Mouse (Mus musculus) limb, embryonic 15.5 days (tissue): Measurements from ENCODE around the gene Cadm4. TPM values are rescaled to one million over a fixed set of nuclear protein-coding genes. Genes with fewer than 3 reads are reported as not detected.

Source experiments
- polyA plus RNA-seq: library from polyadenylated mRNA; unstranded; fragments of >200 nt; fragmentation: Nextera tagmentation; extraction: Ambion mirVana; gene quantifications from 2 replicates; pipeline ENCODE4 v1.2.1, GENCODE M21; 2015

The Cadm4 gene
- polyA plus RNA-seq, 1 experiment from 2014 or later = 6.3 TPM

Other genes starting within 250 kb of the Cadm4 start
- 4.7 and 5.1 TPM in 2 replicates for gene Zfp109, start 244.5 kb upstream of the Cadm4 start, polyA plus RNA-seq
- 5.5 and 6.1 TPM in 2 replicates for gene Zfp108, start 227.2 kb upstream of the Cadm4 start, polyA plus RNA-seq
- gene Zfp93, start 211.6 kb upstream of the Cadm4 start, polyA plus RNA-seq = 9.1 and 10.2 TPM in 2 replicates
- gene Zfp61, start 180.8 kb upstream of the Cadm4 start, polyA plus RNA-seq = 39.6 and 49.2 TPM in 2 replicates
- 12.2 and 12.8 TPM in 2 replicates for gene Zfp94, start 165.4 kb upstream of the Cadm4 start, polyA plus RNA-seq
- not detected in 2 replicates for gene Tescl, start 148.1 kb upstream of the Cadm4 start, polyA plus RNA-seq
- gene Lypd5, start 132.8 kb upstream of the Cadm4 start, polyA plus RNA-seq = 55.8 and 59.7 TPM in 2 replicates
- gene Kcnn4, start 111.8 kb upstream of the Cadm4 start, polyA plus RNA-seq = 3.0 and 3.4 TPM in 2 replicates
- gene Smg9, start 82.4 kb upstream of the Cadm4 start, polyA plus RNA-seq = 23.2 and 23.6 TPM in 2 replicates
- 0.17 TPM in 1 of 2 replicates, not detected in the other for gene Irgc1, start 29.7 kb upstream of the Cadm4 start, polyA plus RNA-seq
- 8.1 and 10.1 TPM in 2 replicates for gene Plaur, start 19.5 kb upstream of the Cadm4 start, polyA plus RNA-seq
- 40.8 and 44.3 TPM in 2 replicates for gene Zfp428, start 25.0 kb downstream of the Cadm4 start, polyA plus RNA-seq
- gene AC161166.1, start 30.4 kb downstream of the Cadm4 start, polyA plus RNA-seq = 0.32 TPM in 2 replicates
- gene Irgq, start 48.7 kb downstream of the Cadm4 start, polyA plus RNA-seq = 8.2 and 8.3 TPM in 2 replicates
- 5.1 and 7.8 TPM in 2 replicates for gene Pinlyp, start 64.1 kb downstream of the Cadm4 start, polyA plus RNA-seq
- gene Xrcc1, start 64.3 kb downstream of the Cadm4 start, polyA plus RNA-seq = 110 and 125 TPM in 2 replicates
- gene Ethe1, start 105.5 kb downstream of the Cadm4 start, polyA plus RNA-seq = 28.0 and 28.7 TPM in 2 replicates
- gene Zfp575, start 105.6 kb downstream of the Cadm4 start, polyA plus RNA-seq = 5.2 and 6.4 TPM in 2 replicates
- 1.4 and 1.7 TPM in 2 replicates for gene Phldb3, start 128.7 kb downstream of the Cadm4 start, polyA plus RNA-seq
- 125 and 128 TPM in 2 replicates for gene Lypd3, start 154.5 kb downstream of the Cadm4 start, polyA plus RNA-seq
- gene Tex101, start 194.7 kb downstream of the Cadm4 start, polyA plus RNA-seq = not detected in 2 replicates
- gene BC049730, start 227.2 kb downstream of the Cadm4 start, polyA plus RNA-seq = not detected in 2 replicates
- not detected in 2 replicates for gene Gm4763, start 244.9 kb downstream of the Cadm4 start, polyA plus RNA-seq